ENCODE assay signal across 14 mouse cellular contexts in genomic region chr7:97247661-97248060, GRCm38 (mm10).
DNase-seq lines count a peak whose midpoint lies in the region; ATAC-seq and TF ChIP-seq lines count a peak whose summit lies in the region.
"Had no signal": no experiment of that assay in that cellular context is flagged by ENCODE, and none has a peak within 500 bp of the region (broad histone marks: within the 10 kb centered on the region; RNA-seq: fewer than 3 reads in every experiment).

No protein-coding gene starts in this region.

- no peak overlapping the region for H3K9ac ChIP-seq in lung, embryonic 14.5 days
- H3K9ac ChIP-seq: forebrain, embryonic 15.5 days; neural tube, embryonic 13.5 days had no signal

- WGBS in lung, embryonic 14.5 days: 19% methylated on average over 1 of the region's 1 CpGs

- H3K4me3 ChIP-seq in layer of hippocampus, adult 2 months: no peak overlapping the region
- H3K4me3 ChIP-seq in lung, embryonic 14.5 days (ENCODE audit: low read depth, low read length): no peak overlapping the region
- H3K4me3 ChIP-seq: forebrain, embryonic 15.5 days; neural tube, embryonic 13.5 days had no signal

- H3K27me3 ChIP-seq in lung, embryonic 14.5 days (ENCODE audit: insufficient read depth, low read length): no peaks in the 10 kb centered on the region
- H3K27me3 ChIP-seq: CH12.LX; forebrain, embryonic 15.5 days; neural tube, embryonic 13.5 days had no signal

- no peaks in the 10 kb centered on the region for H3K36me3 ChIP-seq in lung, embryonic 14.5 days (ENCODE audit: insufficient read depth)
- H3K36me3 ChIP-seq: forebrain, embryonic 15.5 days; neural tube, embryonic 13.5 days had no signal

- H3K27ac ChIP-seq in layer of hippocampus, adult 2 months: peak overlapping the region; percentile 80
- H3K27ac ChIP-seq in lung, embryonic 14.5 days (ENCODE audit: low read depth): no peak overlapping the region
- H3K27ac ChIP-seq: forebrain, embryonic 15.5 days; macrophage; neural tube, embryonic 13.5 days had no signal

- H3K4me1 ChIP-seq in lung, embryonic 14.5 days (ENCODE audit: insufficient read depth): 0 out of 2 replicates have a peak, but pooled peaks cover 5% of the 10 kb centered on the region

- no peak for TF ChIP-seq CTCF in layer of hippocampus, adult 2 months (conservative IDR thresholded peaks at IDR 0.05)
- no peak for TF ChIP-seq CTCF in lung, embryonic 14.5 days (IDR thresholded peaks at IDR 0.05; ENCODE audit: low read depth)

- no peaks in the 10 kb centered on the region for H3K9me3 ChIP-seq in lung, embryonic 14.5 days (ENCODE audit: low read depth, low read length)
- H3K9me3 ChIP-seq: forebrain, embryonic 15.5 days; neural tube, embryonic 13.5 days had no signal

- H3K4me2 ChIP-seq in lung, embryonic 14.5 days: no peak overlapping the region
- H3K4me2 ChIP-seq: forebrain, embryonic 15.5 days; neural tube, embryonic 13.5 days had no signal

- no peak for DNase-seq in layer of hippocampus, adult 2 months (ENCODE audit: low spot score in 2 of 2)
- DNase-seq in layer of hippocampus, adult 9-10 months (ENCODE audit: low spot score): no peak
- DNase-seq in brain, adult 2 months (ENCODE audit: low read depth, low spot score): peak; percentile 37
- DNase-seq in heart, adult 9 months (ENCODE audit: low spot score in 2 of 2): peak; percentile 79 to 83
- DNase-seq in lung, embryonic 14.5 days: no peak
- no peak for DNase-seq in frontal cortex, postnatal 10 days (ENCODE audit: low spot score in 2 of 2)
- DNase-seq in right cerebral cortex, postnatal 14 days: no peak
- DNase-seq: embryo, embryonic 11 days; thymus, postnatal 4 days had no signal

- ATAC-seq in lung, embryonic 14.5 days (ENCODE audit: insufficient read depth): 0 out of 2 replicates have a peak, but pooled peaks have one; percentile 50
- no peak for ATAC-seq in megakaryocyte progenitor cell, adult 5-6 weeks (replicated peaks; ENCODE audit: poor library complexity)
- ATAC-seq: forebrain, embryonic 15.5 days had no signal

Comparison
In these comparisons a context has a peak if more than half of its experiments do, and no peak if none do; other contexts are left out.
1. DNase-seq: peak in brain, adult 2 months (single experiment) and heart, adult 9 months (2 of 2); none in layer of hippocampus, adult 2 months (0 of 2), layer of hippocampus, adult 9-10 months (single experiment), lung, embryonic 14.5 days (single experiment), frontal cortex, postnatal 10 days (0 of 2) and right cerebral cortex, postnatal 14 days (single experiment).